Mouse (Mus musculus) lung, adult 18-20 months (tissue): ENCODE results near the gene Ccne1.
"Not testable (repeated sequence)": the region's sequence is repeated elsewhere in the genome, so short reads cannot be mapped to it uniquely, and the experiment has no call there.

Source experiments
- DNase-seq, 2 experiments: peaks; one replicate each; pipeline ENCODE4 v3.0.0; 2022; ENCODE audit warnings: mixed read lengths in 2 of 2

Ccne1 gene

DNA sequence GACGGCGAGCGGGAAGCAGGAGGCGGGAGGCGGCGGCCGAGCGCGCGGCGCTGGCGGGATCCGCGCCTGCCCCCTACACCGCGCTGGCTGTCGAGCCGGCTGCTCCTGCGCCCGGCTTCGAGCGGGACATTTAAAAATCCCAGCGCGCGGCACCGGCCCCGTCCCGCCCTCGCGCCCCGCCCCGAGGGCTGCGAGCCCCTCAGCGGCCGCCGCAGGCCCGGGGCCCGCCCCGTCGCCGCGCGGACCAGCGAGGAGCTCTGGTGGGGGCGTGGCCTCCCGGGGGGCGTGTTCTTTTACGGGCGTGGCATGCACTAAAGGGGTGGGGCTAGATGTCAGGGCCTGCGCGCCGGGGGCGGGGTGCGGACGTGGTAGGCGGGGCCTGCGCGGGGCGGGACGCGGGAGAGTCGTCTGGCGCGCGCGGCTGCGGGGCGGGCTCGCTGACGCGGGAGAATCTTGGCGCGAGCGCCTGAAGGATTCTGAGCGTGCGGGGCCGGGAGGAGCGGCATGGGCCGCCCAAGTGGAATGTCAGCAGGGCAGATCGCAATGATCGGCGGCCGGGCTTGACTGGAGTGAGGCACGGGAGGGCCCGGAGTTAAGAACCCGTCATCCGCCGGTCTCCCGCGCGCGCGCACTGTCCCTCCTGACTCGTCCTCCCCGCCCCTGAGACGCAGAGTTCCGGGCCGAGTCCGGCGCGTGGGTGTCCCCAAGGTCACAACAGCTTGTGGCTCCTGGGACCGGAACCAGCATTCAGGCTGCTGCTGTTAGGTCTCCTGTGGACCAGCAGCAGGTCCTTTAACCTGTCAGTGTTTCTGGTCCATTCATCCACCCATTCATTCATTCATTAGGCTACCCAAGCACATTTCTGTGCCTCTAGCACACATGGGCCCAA lies at the start of gene Ccne1:
TSS of gene Ccne1 (minus strand) at position 164 of the 889 bp plus-strand sequence.
- DNase-seq, result peak; percentile 98 to 99

DNA sequence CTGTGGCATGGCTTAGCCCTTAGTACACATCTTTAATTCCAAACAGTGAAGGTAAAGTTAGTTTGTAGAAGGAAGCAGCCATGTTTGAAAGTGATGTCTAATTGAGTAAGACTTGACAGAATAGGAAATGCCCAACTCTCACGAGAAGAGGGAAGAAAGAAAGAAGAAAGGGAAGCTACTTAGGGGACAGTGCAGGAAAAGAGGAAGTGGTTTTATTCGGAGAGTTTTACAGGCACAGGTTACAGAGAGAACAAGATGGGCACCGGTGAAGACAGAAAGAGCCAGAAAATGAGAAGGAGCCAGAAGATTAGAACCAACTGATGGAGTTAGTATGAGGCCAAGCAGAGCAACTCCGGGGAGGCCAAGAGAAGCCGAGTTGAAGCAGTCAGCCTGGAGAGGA lies 48.5 kb upstream of the Ccne1 start:
- DNase-seq, result no peak

DNA sequence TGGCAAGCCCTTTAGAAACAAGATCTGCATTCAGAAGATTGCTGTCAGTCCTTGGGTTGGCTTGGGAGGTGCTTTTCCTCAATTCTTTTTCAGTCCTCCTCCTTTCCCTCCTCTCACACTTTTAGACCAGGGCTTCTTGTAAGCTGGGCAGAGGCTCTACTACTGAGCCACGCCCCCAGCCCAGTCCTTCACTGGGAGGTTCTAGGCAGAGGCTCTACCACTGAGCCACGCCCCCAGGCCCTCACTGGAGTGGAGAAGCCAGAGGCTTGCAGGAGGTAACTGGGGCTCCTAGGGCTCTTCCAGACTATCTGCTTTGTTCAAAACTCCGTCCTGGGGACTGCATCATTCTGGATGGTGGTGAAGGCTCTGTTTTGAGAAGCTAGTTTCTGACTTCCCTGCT lies 45.2 kb upstream of the Ccne1 start:
- no peak for DNase-seq

DNA sequence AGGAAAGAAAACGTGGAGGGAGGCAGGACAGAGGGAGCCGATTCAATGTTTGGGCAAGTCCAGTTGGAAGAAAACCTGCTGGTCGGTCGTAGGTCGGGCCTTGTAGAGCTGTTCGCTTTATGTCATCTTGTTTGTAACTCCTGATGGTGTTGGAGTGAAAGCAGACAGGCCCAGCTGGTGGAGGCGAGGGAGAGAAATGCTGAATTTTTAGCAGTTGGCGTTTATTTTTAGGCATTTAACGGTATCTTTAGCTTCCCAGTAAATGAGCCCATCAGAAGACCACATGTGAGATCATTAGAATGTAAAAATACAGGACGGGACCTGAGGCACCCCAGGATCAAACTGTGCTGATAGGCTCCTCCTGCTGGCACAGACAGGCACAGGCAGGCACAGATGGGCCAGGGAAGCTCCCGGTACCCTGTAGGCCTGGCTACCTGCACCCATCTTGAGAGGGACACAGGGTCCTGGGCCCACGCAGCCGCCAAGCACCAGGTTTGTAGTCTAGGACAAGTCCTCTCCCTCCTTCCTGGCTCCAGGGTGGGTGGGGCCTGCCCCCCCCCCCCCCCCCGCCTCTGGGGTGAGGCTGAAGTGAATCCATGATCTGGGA lies 44.5 kb upstream of the Ccne1 start:
- DNase-seq, result no peak

DNA sequence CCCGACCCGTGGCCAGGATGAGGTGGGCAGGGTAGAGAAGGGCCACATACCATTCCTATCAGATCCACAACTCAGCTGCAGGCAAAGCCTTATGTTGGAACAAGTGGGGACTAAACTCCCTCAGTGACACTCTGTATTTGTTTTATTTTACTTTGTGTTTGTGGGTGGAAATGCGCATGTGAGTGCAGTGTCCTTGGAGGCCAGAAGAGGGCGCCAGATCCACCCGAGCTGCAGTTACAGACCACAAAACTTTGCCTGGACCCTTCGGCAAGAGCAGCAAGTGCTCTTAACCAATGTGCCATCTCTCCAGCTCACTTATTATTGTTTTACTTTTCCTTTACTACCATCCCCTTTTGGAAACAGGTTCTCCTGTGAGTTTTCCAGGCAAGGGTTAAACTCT lies 40.1 kb upstream of the Ccne1 start:
- no peak for DNase-seq

DNA sequence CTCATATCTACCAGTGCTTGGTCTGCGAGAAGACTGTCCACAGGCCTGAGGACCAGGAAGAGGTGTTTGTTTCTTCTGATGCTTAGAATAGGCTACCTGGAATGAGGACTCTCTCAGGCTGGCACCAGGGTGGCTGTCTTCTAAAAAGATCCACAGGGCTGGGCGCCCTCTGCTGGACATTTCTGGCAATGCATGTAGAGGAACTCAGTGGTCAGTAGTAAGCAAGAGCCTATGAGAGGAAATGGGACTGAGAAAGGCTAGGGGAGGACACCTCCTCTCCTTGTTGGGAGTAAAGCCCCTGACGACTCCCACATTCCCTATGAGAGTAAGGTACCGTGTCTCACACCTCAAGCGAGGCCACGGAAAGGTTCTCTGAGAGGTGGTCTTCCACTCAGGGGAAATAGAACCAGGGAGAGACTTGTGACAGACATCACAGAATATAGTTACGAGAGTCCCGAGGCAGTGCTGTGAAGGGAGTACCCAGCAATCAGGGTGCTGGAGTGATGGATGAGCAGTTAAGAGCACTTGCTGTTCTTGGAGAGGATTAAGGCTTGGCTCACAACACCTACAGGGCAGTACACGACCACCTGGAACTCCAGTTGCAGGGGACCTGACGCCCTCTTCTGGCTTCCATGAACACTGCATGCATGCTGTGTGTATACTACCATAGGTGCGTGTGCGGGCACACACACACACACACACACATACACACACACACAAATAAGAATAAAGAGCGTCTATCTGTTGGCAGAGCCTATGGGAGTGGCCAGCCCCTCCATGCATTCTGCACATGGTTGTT lies 34.6 kb upstream of the Ccne1 start:
- peak; percentile 73 to 75 for DNase-seq

DNA sequence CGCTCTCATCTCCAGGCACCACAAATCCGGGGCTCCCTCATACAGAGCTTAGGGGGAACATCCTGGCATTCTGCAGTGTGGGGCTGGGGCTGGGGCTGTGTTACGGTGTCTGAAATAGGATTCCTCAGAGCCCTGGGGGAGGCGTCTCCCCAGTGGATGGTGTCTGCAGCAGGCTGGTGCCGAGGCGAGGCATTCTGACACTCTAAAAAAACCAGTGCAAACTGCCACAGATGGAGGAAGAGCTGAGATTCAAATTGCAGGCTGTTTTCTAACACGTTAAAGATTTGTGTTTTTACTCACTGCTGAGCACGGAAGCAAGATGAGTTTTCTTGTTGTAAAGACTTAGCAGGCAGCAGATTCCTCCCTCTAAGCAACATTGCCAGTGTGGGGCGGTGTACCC lies 33.0 kb upstream of the Ccne1 start:
- no peak for DNase-seq

DNA sequence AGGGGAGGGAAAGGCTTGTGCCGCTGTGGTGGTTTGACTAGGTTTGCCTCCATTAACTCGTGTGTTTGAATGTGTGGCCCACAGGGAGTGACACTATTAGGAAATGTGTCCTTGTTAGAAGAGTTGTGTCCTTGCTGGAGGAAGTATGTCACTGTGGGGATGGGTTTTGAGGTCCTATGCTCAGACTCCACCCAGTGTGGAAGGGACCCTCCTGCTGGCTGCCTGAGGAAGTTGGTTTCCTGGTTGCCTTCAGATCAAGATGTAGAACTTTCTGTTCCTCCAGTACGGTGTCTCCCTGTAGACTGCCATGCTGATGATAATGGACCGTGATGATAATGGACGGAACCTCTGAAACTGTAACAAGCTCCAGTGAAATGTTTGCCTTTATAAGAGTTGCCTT lies 27.1 kb upstream of the Ccne1 start:
- no peak for DNase-seq

DNA sequence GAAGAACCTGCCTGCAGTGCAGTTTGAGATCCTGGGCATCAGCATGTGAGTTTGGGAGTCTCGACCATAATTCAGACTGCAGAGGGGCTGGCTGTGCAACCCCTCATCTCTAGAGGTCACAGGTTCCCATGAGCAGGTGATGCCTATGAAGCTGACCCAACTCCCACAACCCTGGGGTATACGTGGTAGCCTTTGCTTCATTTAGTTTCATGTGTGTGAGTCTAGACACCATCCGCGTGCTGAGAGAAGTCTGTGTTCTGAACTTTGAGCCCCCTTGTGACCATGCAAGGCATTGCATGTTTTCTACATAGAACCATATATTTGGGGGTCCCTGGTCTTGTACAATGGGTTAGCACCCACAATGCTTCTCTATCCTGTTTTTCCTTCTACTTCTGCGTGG lies 23.9 kb upstream of the Ccne1 start:
- DNase-seq, result peak in 1 of 2 experiments; percentile 13

DNA sequence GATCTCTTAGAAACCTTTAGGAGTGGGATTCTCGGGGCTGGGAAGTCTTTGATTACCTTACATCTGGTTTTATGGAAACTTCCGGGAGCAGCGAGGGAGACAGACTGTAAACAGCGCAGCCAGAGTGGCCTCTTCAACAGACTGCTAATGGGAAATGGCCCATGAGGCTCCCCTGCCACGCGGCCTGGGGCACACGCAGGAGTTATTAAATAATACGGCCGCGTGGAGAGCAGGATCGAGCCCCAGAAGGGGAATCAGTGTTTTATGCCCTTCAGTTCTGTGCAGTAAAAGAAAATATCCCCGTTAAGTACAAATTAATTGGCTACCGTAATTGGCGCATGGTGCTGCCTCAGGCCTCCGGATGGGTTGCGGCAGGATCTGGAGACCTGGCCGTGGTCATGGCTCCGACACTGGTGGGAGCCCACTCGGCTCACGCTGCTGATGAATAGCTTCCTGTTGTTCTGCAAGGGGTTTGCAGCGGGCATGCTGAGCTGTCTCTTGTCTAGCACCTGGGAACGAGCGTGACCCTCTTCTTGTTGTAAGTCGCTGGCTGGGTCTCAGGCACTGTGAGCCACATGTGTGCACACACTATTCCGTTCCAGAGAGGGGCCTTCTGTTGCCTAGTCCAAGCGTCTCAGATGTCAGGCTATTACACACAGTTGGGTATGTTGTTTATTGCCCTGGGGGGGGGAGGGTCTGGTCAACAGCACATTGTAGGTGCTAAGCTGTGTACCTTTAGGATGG lies 22.8 kb upstream of the Ccne1 start:
- DNase-seq, result no peak

DNA sequence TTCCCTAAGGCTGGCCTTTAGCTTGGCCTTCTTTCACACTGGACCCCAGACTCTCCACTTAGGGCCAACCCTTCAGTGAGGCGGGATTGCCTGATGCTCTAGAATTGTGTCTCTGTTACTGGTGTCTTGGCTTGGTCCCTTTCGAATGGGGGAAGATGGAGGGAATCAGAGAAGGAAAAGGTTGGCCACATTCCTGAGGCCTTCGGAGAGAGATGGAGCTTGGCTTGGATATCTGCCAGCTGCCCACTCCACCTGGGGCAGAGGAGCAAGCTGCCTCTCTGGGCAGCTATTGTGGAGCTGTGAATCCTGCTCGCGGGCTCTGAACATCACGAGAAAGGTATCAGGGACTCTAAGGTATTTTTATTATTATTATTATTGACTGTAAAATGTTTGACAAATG lies 22.2 kb upstream of the Ccne1 start:
- DNase-seq, result no peak

DNA sequence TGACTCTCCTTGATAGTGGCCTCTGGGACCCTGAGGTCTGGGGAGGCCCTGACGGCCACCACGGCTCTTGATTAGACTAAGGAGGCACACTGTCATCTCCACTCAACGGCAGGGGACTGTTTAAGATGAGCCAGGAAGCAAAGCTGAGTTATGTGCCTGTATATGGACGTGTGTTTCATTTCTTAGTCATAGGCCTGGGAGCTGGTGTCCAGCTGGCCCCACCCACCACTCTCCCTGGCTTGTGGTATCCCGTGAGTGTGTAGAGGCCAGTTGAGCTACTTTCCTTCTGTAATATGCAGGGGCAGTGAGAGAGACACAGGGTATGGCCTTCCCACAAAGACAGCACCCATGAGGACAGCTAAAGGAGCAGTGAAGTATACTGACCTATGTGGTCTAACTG lies 20.9 kb upstream of the Ccne1 start:
- not testable (repeated sequence) for DNase-seq

DNA sequence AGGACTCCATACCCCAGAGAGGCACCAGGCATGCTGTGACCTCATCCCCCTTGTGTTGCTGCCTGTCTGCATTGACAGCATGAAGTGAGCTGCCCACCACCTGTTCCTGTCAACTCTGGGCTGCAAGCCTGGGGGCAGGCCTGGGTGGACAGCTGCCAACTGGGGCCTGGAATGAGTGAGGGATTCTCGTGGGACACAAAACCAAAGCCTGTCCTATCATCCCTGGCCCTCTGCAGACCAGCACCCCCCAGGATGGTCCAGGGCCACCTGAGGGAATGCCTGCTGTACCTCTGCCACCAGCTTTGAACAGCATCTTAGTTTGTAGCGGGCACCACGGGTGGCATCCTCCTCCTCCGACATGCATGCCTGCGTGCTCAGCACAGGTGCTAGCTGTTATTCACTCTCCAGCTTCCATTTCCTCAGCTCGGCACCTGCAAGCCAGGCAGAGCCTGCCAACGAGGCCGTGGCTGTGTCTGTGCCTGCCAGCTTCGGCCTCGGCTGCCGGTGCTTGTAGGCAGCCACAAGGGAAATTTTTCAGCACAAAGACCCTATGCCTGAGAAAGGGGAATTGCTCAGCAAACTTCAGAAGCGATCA lies 18.3 kb upstream of the Ccne1 start:
- DNase-seq, result no peak

DNA sequence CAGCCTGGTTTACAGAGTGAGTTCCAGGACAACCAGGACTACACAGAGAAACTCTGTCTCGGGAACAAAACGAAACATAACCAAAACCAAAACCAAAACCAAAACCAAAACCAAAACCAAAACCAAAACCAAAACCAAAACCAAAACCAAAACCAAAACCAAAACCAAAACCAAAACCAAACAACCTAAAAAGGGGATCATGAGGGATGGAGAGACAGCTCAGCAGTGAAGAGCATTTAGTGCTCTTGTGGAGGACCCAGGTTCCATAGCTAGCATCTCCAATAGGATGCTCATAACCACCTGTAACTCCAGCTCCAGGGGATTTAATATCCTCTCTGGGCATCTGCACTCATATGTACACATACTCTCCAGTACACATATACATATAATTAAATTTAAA lies 16.8 kb upstream of the Ccne1 start:
- not testable (repeated sequence) for DNase-seq

DNA sequence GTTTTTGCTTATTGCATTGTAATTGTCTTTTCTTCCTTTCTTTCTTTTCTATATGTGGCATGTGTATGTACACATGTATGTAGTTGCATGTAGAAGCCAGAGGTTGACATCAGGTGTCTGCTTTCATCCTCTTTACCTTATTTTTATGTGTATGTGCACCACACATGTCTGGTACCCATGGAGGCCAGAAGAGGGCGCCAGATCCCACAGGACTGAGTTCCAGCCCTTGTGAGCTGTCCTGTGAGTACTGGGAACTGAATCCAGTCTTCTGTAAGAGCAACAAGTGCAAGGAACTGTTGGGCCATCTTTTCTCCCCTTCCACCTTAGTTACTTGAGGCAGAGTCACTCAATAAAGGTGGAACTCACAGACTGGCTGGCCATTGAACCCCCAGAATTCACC lies 11.3 kb upstream of the Ccne1 start:
- DNase-seq, result no peak

DNA sequence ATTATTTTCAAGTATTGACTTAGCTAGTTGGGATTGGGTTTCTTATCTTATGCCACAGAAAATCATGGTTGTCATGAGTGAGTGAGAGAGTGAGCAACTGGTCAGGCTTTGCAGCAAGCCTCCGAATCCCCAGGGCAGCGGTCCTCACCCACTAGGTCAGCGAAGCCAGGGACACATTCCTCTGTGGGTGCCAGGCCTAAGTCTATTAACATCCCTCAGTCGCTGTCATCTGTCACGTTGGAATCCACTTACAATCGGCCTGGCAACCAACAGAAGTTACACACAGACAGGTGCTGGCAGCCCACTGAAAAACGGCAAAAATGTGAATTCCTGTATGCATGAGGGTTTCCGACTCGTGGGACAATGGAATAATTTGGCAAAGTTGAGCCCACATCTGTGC lies 5.1 kb upstream of the Ccne1 start:
- DNase-seq, result no peak

DNA sequence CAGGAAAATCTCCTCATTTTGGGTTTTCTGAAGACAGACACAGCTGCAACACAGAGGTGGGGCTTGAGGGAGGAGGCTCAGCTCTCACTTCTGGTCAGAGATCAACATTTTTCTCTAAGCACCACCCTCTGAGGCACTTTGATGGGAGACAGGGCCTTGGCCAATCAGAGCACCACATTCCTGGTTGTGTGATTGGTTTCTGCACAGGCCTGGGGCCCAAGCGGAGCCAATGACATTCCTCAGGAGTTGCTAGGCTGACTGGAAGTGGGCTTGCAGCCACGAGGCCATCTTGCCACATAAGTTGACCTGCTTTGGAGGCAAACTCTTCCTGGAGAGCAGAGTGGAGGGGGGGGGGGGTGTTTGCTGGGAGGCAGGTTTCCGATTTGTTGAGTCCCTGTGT lies 4.7 kb upstream of the Ccne1 start:
- DNase-seq, result peak; percentile 68 to 71

DNA sequence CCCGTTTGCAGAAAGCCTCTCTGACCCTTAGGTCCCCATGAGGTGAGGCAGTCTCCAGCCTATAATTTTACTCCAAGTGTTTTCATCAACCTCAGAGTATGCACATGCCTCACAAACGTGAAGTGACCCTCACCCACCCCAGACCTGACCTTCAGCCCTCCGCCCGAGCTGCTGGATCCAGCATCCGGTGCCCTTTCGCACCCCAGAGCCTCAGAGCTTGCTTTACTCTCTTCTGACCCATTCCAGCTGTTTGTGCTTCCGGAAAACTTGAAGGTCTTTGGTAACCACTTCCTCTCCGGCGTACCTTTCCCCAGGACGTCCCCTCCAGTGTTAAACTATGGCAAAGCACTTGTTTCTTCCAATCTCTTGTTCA lies 912 bp upstream of the Ccne1 start:
- peak in 1 of 2 experiments; percentile 7 for DNase-seq

DNA sequence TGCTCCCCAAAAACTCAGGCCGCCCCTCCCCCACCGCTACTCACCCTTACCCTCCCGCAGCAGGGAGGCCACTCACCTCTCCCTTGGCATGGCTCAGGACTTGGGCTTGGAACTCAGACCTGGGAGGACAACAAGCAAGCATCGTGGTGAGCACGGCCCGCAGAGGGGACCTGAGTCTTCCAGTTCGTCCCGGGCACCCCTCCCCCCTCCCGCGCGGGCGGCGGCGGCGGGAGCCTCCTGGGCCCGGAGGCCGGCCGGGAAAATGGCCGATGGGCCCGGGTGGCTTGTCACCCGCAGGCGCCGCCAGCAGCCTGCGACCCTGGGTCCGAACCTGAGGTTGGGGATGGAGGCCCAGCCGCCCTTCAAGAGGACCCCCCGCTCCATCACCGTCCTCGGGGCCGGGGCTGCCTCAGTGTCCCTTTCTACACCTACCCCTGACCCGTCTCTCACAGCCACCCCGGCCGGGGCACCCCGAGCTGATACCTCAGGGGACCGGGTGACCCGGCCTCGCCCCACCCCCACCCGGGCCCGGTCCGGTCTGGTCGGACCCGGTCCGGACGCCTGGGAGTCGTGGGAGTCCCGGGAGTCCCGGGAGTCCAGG lies 523 bp downstream of the Ccne1 start:
- peak; percentile 15 to 27 for DNase-seq

DNA sequence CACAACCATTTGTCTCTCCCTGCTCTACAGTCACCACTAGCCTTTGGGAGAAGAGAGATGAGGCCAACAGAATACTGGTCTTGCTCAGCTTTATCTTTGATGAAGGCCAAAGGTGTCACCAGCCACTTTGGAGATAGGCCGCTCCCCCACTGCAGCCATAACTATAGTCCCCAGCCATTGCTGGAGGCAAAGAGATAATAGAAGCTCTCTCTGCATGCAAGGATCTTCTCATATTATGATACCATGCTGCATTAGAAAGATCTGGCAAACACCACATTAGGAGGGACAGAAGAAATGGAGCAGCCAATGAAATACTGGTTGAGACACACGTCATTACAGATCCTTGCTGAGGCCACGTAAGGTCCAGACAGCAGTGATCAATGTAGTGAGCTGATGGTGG lies 2.0 kb downstream of the Ccne1 start:
- no peak for DNase-seq

DNA sequence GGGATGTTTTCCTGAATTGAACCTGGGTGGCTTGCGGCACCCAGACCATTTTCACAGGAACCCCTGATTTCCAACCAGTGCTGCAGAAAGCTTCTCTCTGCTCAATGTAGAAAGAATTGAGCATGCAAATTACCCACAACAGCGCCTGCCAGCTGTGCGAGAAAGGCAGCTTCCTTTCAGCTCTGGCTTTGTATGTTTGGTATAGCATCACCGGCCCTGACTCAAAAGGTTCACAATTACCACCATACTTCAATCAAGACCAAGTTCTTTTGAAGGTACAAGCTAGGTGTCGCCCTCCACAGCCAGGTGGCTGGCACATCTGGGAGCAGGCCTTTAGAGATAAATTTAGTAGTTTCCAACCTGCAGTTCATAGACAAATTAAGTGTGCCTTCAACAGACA lies 3.2 kb downstream of the Ccne1 start:
- DNase-seq, result no peak

DNA sequence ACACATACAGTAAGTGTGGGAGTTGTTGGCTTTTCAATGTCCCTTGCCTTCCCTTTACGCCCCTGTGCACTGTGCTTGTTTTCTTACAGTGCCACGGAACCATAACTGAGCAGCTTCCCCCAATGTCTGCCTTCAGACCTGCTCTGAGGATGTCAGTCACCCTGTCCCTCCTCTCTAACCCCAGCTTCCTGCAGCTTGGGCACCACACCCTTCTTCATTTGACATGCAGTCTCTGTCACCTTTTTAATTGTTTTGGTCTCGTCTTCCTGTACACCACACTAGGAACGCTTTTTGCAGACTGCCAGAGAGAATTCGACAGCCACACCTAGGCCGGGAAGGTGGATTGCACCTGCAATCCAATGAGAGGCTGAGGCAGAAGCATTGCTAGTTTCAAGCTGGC lies 13.0 kb downstream of the Ccne1 start:
- no peak for DNase-seq
